Mouse (Mus musculus) E14TG2a.4 (cell line): ENCODE measurements around the gene Celf2.

Experiments used
- CTCF ChIP-seq: conservative IDR thresholded peaks from 2 replicates; pipeline ENCODE4 v1.5.1; 2014; ENCODE audit warnings: low read length
- NANOG ChIP-seq: IDR thresholded peaks from 2 replicates; pipeline ENCODE4 v1.6.1; 2014; ENCODE audit warnings: borderline replicate concordance, low read length, mixed read lengths

- no peak for TF ChIP-seq CTCF
- no peak for TF ChIP-seq NANOG
These were observed 22.0 kb upstream of the Celf2 start for GRCm38 (mm10) chr2:7531185-7531960.
